8 mouse cellular contexts compared by ENCODE assay signal in genomic region chr3:127837154-127837865, GRCm38 (mm10). TPM values are rescaled to one million over a fixed set of nuclear protein-coding genes. Genes with fewer than 3 reads are reported as not detected.
DNase-seq lines count a peak whose midpoint lies in the region; ATAC-seq and TF ChIP-seq lines count a peak whose summit lies in the region.

Ap1ar (minus strand) TSS chr3:127837523.

- no peaks in the 10 kb centered on the region for H3K9me3 ChIP-seq in hindbrain, embryonic 10.5 days
- H3K9me3 ChIP-seq in lung, postnatal 0 days (ENCODE audit: low read length): no peaks in the 10 kb centered on the region

- H3K4me1 ChIP-seq in hindbrain, embryonic 10.5 days (replicated peaks): peaks cover 27% of the 10 kb centered on the region
- peaks cover 6% of the 10 kb centered on the region; the same call in 1 of the 2 replicates for H3K4me1 ChIP-seq in lung, postnatal 0 days (ENCODE audit: insufficient read depth, low read depth, low read length)

- no peak for TF ChIP-seq EP300 in lung, postnatal 0 days (IDR thresholded peaks at IDR 0.05)

- peak within 1 kb of the TSS; percentile 74 for H3K4me3 ChIP-seq in hindbrain, embryonic 10.5 days
- peak within 1 kb of the TSS; percentile 82 for H3K4me3 ChIP-seq in lung, postnatal 0 days (ENCODE audit: low read depth, low read length)

- peaks cover 8% of the 10 kb centered on the region for H3K36me3 ChIP-seq in hindbrain, embryonic 10.5 days
- no peaks in the 10 kb centered on the region for H3K36me3 ChIP-seq in lung, postnatal 0 days (ENCODE audit: insufficient read depth, low read length)

- peak within 1 kb of the TSS; percentile 96 for H3K27ac ChIP-seq in hindbrain, embryonic 10.5 days
- peak within 1 kb of the TSS; percentile 91 for H3K27ac ChIP-seq in lung, postnatal 0 days (ENCODE audit: low read length)

- TF ChIP-seq CTCF in lung, postnatal 0 days (IDR thresholded peaks at IDR 0.05): peak; percentile 87

- peak; percentile 97 for ATAC-seq in frontal cortex, adult (ENCODE audit: low TSS enrichment)
- peak; percentile 97 for ATAC-seq in lung, postnatal 0 days

- peak within 1 kb of the TSS; percentile 55 for H3K9ac ChIP-seq in lung, postnatal 0 days (replicated peaks; ENCODE audit: low read depth)

- DNase-seq in MEL-GATA-1-ER (ENCODE audit: extremely low read depth, low read depth): peak; percentile 97
- DNase-seq in cerebellum, adult 8-10 months: peak; percentile 94
- DNase-seq in hindbrain, embryonic 10.5 days (ENCODE audit: low spot score): peak; percentile 97
- DNase-seq in layer of hippocampus, adult 9-11 months: peak; percentile 96
- DNase-seq in lung, postnatal 0 days (ENCODE audit: low spot score): peak; percentile 97
- DNase-seq in ovary, postnatal 14 days (ENCODE audit: low spot score): peak; percentile 93
- DNase-seq in thymus, postnatal 14 days: peak; percentile 96

- 0 out of 2 replicates have a peak, but pooled peaks cover under 1% of the 10 kb centered on the region for H3K27me3 ChIP-seq in hindbrain, embryonic 10.5 days (ENCODE audit: insufficient read depth, poor library complexity, severe bottlenecking)
- no peaks in the 10 kb centered on the region for H3K27me3 ChIP-seq in lung, postnatal 0 days (replicated peaks; ENCODE audit: insufficient read depth, low read length)

- WGBS in hindbrain, embryonic 10.5 days: under 1% methylated on average over 89 of the region's 89 CpGs
- under 1% methylated on average over 50 of the region's 89 CpGs for WGBS in lung, postnatal 0 days

- H3K4me2 ChIP-seq in lung, postnatal 0 days (replicated peaks; ENCODE audit: low read depth, low read length): peak within 1 kb of the TSS; percentile 74

RNA-seq across cellular contexts. Expression of gene Ap1ar, which starts in this region (rescaled TPM):
- 56.0 and 60.8 TPM in 2 replicates for polyA plus RNA-seq in hindbrain, embryonic 10.5 days (2016; fragmentation: Nextera tagmentation; extraction: Ambion mirVana)
- polyA plus RNA-seq in lung, postnatal 0 days (2015; fragmentation: Nextera tagmentation; extraction: Ambion mirVana): 24.7 and 25.7 TPM in 2 replicates

Comparison
In these comparisons a context has a peak if more than half of its experiments do, and no peak if none do; other contexts are left out.
1. Peak in every context shown above with its lines: DNase-seq, ATAC-seq, H3K4me3 ChIP-seq and H3K27ac ChIP-seq.